Mouse (Mus musculus): ENCODE data around the gene Nphp4.
"Not testable (repeated sequence)": the region's sequence is repeated elsewhere in the genome, so short reads cannot be mapped to it uniquely, and the experiment has no call there.

Nphp4 gene

DNA sequence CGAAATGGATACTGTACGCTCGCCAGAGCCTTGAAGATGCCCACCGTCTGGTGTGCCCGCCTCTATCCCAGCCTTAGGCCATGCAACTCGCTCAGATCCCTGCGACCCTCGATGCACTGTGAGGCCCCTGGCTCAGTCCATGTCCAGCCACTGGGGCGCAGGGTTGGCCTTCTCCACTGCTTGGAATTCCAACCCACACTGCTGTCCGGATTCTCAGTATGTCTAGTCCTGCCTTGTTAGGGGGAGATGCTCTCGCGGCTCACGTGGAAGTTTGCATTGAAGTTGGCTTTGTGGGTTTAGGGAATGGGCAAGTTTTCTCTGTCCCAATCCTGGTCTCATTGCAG lies 1.7 kb downstream of the Nphp4 start:
- DNase-seq (ENCODE audit: inconsistent ontology term), result no peak

DNA sequence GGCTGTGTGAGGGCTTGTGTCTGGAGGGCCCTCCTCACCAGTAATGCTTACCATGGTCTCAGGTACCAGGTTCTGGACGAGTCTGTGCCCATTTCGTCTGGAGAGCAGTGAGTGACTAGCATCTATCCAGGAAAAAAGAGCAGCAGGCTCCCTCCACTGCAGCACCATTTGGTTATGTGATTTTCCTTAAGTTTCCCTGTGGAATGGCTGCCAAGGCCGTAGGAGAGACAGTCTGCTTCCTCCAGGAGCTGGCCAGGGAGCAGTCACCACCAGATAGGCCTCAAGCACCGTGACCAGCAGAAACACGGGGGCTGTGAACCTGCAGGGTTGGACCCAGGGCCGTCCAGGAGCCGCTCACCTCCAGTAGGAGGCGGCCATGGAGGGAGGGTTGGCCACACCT lies 3.9 kb downstream of the Nphp4 start:
- DNase-seq (ENCODE audit: inconsistent ontology term), result no peak

DNA sequence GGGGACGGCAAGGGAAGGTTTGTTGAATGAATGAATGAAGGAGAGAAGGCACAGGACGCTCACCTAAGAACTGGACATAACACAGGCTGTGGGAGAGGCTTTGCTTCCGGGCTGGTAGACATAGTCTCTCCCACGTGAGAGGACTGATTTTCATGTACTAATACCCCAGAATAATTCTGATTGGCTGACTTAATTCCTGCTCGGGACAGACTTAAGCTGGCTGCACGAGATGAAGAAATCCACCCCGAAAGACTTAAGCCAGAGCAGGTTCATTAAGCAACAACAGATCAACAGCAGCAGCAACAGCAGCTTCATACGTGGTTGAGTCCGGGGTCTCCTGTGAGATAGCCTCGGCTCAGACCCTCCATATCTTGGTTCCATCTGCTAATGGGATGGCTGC lies 11.5 kb downstream of the Nphp4 start:
- no peak for DNase-seq (ENCODE audit: inconsistent ontology term)

DNA sequence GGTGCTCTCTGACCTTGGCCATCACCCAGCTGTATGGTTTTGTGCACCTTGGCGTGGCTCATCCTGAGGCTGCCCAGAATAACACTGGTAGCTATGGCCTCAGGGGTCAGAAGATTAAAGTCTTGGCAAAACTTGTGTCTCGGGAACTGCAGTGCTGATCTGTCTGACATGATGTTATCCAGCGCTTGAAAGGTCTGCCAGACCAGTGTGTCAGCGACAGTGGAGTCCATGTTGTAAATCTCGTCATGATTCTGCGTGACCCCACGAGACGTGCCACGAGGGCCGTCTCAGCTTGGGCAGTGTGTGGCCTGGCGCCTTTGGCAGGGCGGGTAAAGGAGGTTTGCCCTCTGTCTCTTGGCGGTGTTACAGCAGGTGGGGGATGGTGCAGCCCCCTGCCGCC lies 13.8 kb downstream of the Nphp4 start:
- DNase-seq (ENCODE audit: inconsistent ontology term), result no peak

DNA sequence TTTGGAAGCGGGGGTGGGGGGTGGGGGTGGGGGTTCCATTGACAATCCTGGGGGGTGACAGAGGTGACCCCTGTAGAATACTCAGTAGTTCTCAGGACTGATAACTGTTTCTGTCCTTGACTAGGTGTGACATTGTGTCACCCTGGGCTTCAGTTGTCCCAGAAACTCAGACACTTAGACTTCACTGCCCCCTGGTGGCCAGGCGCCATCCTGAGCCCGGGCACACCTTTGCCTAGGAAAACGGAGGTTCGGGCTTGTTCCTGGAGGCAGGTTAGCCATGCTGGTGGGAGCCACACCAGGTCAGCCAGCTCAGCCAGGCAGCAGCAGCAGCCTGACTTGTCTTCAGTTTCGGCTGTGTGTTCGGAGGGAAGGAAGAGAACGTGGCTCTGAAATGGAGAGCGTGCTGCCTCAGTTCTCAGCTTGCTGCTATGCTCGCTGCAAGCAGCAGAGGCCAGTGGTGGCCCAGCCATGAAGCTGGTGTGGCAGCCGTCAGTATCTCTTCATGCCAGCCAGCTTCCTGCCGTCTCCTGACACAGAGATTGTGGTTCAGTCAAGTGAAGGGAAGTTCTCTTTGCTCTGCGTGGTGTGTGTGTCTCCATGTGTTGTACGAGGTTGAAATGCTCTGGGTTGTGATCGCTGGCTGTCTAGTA lies 14.9 kb downstream of the Nphp4 start:
- peak; percentile 75 for DNase-seq (ENCODE audit: inconsistent ontology term)

DNA sequence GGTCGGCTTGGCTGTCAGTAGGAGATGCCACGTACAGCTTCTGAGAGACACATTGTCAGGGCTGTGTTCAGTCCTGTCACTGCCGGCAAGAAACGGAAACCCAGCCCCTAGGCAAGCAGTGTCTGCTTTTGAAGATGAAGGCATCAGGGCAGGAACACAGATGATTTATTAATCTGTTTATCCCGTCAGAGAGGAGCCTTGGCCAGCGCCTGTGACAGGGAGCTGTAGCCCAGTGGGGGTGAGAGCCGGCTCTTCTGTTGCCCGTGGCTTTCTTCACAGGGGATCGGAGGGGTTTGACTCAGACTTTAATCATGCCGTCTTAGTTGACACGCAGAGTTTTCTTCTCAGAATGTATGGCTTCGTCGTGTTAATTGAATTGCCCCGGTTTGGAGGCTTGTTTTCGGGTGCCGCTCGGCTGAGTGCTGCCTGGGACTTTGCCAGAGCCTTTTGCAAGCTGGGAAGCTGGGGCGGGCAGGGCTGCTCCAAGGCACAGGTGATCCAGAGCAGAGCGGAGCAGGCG lies 17.9 kb downstream of the Nphp4 start:
- DNase-seq (ENCODE audit: inconsistent ontology term), result no peak

DNA sequence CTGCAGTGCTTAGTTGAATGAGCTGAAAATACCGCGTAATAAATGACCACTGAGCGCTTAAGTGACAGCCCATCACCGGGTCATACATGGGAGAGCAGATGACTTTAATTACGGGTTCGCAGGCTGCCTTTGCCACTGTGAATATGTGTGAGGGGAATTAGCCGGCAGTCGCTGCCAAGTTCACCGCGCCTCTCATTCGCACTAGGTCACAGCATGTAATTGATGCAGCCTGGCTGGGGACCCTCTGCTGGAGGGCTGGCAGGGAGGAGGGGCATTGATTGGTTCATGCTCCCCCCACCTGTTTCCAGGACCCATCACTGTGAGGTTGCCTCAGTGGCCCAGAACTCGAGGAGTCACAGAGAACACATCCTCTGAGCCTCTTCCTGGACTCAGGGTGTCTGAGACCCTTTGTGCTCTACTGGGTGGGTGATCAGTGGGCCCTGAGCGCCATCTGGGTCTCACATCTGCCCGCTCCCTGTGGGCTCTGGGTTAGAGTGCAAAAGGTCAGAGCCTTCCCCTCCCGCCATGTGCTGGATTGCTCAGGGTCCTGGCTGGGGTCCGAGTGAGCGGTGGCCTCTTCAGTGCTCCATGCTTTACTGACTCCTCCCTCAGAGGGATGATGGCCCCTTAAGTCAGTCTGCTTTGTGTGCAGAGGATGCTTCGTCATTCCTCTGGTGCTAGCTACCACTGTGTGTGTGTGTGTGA lies 35.9 kb downstream of the Nphp4 start:
- DNase-seq (ENCODE audit: inconsistent ontology term), result peak; percentile 73

DNA sequence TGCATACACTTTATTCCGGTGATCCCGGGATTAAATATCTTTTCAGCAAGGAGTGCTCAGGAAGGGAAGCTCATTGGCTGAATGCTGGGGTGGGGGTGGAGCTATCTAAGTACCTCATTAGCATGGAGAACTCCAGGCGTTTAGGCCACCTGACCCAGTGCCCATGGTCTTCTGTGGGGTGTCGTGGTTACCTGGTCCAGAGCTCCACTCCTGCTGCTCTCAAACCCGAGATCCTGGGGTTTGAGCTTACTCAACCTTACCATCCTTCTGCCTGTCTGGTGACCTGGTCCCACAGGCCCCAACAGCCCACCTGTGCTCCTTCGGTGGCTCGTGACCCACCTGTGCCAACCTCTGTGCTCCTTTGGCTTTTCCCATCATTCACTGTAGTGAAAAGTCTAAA lies 38.4 kb downstream of the Nphp4 start:
- DNase-seq (ENCODE audit: inconsistent ontology term), result no peak

DNA sequence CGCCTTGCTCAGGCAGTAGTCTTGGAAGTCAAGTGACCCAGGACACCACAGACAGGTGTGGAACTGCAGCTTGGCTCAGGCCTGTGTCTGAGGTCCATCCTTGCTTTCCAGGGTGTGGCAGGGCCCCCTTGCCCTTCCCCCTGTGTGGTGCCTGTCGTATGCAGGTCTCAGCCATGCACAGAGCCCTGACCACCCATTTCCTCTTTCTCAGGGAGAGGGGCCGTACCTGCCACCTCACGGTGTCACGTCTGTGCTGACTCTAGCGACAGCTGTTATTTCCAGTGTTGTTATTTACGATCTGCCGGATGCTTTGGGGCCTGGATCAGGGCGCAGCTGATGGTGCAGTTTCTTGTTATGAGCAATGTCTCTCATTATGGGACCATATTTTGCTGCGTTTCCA lies 42.6 kb downstream of the Nphp4 start:
- DNase-seq (ENCODE audit: inconsistent ontology term), result no peak

DNA sequence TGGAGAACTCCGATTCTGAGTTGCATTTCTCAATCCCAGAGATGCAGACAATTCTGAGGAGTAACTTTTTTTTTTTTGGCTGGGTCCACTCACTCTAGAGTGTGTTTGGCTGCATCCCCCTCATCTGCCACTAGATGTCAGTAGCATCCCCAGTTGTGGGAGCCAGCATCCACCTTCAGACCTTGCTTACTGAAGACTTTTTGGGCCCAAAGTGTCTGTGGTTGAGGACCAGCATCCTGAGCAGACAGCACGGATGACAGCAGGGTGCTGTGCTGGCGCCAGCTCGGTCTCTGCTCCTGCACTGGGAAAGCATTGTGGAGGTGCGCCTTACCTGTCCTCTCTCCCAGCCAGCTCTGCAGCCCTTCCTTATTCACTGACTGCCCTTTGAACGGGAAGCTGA lies 43.6 kb downstream of the Nphp4 start:
- peak; percentile 41 for DNase-seq (ENCODE audit: inconsistent ontology term)

DNA sequence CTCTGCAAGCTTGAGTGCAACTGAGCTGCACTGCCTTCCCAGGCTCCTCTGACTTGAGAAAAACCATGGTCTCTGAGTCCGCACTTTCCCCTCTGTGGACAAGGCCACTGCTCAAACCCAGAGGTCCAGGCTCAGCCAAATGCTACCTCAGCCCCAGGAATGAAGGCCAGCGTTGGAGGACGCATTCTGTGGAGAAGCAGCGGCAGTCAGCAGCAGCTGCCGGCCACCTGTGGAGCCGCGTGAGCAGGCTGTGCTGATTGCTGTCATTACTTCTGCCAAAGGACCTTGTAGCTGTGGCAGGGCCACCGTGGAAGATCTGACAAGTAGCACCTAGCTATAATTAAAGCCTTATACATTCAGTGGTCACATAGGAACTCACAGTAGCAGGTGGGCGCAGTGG lies 56.4 kb downstream of the Nphp4 start:
- DNase-seq (ENCODE audit: inconsistent ontology term), result no peak

DNA sequence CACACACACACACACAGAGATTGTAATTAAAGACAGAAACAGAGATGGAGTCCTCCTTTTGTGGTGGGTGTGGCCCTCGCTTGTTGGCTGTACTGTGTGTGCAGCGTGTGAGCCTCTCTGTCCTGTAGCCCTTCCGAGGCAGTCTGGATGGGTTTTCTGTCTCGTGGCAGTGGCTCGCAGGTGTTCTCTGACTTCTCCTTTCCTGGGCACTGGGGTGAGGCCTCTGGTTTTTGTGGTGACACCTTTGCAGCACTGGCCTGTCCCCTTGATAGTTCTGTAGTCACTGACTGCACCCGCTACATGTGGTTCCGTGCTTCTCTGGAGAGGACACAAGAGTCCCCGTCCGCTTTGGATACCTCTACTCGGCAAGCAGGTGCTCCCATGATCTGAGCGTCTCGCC lies 63.2 kb downstream of the Nphp4 start:
- no peak for DNase-seq (ENCODE audit: inconsistent ontology term)

DNA sequence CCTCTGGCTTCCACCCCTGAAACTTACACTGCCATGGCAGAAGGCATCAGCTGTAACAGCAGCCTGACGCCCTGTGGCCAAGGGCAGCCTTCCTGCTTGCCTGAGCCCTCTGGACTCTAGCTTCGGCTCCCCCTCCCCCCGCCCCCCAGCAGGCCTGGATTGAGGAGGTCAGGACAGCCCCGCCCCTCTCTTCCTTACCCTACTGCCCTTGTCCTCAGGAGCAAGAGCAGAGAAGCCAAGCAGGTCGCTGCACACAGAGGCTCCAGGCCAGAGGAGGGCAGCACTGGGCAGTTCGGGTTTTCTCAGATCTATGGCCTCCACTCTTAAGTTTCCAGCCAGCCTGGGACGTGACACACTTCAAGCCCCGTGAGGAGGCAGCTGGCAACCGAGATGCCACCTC lies 64.7 kb downstream of the Nphp4 start:
- DNase-seq (ENCODE audit: inconsistent ontology term), result no peak

DNA sequence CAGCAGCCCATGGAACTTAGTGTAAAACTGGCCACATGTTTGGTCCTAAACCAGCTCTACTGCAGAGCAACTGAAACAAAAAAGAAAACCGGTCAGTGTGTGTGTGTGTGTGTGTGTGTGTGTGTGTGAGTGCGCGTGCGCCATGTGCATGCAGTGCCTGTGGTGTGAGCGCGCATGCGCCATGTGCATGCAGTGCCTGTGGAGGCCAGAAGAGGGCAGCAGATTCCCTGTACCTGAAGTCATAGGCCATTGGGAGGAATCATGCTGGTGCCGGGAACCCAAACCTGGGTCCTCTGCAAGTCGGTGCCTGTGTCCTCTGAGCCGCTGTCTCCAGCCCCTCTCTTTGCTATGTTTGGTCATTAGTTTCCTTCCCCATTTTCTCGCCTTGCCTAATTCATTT lies 65.9 kb downstream of the Nphp4 start:
- DNase-seq (ENCODE audit: inconsistent ontology term), result no peak

DNA sequence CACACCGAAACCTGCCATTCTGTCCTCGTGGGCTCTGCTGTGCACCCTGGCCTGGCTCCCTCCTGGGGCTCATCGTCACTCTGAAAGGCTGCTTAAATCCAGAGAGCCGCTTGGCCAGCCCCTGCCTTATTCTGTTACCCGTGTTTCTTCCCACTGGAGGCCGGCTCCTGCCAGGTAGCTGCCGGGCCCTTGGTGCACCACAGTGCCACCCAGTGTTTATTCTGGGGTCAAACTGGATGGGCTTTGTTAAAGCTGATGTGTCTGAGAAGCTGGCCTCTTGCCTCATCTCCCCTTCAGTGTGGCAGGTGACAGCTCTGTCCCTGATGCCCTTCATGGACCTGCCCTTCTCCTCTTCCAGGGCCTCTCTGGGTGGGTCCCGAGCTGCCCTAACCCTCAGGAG lies 70.0 kb downstream of the Nphp4 start:
- DNase-seq (ENCODE audit: inconsistent ontology term), result no peak

DNA sequence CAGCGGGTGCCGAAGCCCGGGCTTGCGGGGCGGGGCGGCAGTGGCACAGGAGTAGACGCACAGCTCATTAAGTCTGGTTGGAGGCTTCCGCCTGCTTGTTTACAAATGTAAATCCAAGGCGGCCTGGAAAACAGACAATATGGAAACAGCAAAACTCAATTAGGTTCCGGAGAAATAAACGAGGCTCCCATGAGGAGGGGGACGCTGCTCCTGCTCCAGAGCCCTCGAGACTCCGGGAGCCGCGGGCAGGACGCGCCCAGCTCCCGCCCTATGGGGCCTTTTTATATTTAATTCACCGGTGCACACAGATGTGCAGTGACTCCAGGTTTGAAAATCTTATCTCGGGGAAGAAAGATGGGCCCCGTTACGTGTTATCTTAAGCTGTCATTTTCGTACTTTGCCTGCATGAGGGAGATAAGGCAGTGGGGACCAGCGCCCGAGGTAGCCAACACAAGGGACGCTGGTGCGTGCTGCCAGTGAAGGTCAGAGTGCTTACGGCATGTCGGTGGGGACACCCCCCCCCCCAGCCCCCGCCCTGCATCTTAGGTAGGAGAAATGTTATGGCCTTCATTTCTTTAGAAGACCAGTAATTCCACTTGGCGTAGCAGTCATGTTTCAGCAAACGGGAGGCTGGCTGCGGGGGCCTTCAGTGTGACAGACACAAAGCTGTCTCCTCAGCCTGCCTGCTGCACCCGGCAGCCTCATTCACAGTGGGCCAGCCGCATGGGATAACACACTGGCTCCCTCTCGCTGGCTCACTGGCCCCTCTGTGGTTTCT lies 71.6 kb downstream of the Nphp4 start:
- no peak for DNase-seq (ENCODE audit: inconsistent ontology term)

DNA sequence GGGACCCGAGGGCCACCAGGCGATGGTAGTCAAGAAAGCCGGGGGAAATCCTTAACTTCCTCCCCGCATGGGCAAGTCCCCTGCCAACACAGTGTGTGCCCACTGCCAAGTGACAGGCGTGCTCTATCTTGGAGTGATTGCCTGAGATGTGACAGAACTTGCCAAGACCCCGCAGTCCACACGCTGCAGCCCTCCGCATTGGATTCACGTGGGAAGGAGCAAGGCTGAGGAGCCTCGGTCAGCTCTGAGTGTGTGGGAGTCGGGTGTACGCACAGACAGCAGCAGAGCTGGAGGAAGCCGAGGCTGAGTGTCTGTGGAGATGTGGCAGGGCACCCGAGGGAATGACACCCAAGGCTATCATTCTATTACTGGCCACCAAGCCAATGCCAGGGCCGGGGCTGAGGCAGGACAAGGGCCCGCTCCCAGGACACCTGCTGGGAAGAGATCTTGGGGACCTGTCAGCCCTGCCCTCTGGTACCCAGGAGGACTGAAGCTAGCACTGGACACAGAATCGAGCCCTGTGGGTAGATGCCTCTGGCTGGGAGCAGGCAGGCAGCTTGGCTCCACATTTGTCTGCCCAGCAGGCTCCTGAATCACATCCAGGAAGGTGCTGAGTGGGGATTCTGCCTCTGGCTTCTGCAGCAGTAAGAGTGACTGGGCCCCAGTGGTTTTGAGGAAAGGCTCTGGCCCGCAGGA lies 73.1 kb downstream of the Nphp4 start:
- DNase-seq (ENCODE audit: inconsistent ontology term), result no peak

DNA sequence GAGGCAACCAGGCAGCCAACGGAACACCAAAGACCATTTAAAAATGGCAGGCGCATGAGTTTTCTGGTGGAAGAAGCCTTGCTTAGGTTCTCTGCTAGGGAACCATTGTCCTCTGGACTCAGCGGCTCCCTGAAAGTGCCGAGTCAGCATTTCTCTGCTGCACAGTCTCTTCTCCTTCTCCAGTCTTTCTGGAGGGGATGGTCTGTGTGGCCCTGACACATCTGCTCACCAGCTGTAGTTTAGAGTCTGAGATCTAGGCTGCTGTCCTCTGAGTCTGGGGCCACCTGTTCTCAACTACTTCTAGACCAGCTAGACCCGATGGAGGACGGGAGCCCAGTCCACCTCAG lies 73.7 kb downstream of the Nphp4 start:
- no peak for DNase-seq (ENCODE audit: inconsistent ontology term)

DNA sequence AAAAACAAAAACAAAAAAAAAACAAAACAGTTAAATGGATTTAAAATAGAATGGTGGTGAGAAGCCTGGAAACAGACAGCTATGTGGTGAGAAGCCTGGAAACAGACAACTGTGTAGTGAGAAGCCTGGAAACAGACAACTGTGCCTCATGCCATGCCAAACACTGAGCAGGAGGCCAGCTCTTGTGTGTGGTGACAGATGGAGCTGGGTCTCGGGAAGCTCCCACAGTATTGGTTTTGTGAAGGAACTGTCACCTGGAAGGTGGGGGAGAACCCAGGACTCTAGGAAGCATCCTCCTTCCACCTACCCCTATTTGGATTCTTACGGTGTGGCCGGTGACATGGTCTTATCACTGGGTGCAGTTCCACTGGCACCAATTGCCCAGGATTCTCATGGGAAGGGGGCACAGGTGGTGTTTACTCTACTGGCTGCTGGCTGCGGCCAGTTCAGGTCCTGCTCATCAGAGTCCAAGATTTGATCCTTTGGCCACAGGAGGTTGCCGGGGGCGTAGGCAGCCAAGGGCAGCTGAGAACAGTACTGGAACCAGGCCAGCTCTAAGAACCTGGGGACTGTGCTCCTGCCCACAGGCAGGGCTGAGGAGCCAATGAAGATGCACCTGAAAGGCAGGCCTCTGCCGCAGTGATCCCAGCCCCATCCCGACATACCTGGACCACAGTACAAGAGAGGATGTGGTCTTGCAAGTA lies 77.2 kb downstream of the Nphp4 start:
- DNase-seq (ENCODE audit: inconsistent ontology term), result no peak

DNA sequence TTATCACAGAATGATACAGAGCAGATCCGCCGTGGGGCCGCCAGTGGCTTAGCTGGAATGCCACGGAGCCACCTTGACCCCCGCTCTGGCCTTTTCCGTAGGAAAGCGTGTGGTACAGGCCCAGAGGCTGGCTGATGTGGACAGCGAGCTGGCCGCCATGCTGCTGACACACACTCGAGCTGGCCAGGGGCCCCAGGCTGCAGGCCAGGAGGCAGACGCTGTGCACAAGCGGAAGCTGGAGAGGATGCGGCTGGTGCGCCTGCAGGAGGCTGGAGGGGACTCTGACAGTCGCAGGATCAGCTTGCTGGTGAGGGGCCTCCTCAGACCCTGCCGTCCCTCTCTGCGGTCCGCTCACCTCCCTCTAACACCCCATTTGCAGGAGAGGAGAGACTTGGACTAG lies 77.9 kb downstream of the Nphp4 start:
- no peak for DNase-seq (ENCODE audit: inconsistent ontology term)

DNA sequence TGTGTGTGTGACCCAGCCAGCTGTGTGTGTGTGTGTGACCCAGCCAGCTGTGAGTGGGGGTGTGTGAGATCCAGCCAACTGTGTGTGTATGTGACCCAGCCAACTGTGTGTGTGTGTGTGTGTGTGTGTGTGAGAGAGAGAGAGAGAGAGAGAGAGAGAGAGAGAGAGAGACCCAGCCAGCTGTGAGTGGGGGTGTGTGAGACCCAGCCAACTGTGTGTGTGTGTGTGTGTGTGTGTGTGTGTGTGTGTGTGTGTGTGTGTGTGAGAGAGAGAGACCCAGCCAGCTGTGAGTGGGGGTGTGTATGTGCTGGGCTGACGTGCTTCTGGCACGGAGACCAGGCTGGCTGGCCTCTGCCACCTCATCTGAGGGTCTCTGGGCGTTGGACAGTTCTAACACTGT lies 79.3 kb downstream of the Nphp4 start:
- not testable (repeated sequence) for DNase-seq (ENCODE audit: inconsistent ontology term)

DNA sequence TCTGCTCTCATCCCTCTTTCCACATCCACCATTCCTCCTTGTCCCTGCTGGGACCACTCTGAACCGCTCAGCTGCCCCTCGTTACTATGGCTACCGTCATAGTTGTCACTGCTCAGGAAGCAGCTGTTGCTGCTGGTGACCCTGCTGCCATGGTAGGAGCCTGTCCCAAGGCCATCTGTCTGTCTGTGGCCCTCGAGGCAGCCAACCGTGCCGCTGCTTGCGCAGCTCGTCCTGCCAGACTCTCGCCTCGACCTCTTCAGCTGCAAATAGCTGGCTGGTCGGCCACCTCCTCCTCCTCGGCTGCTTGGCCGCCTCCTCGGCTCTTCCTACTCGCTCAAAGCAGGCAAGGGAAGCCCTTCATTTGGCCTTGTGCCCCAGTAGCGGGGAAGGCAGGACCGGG lies 81.7 kb downstream of the Nphp4 start:
- no peak for DNase-seq (ENCODE audit: inconsistent ontology term)

All from Muller cell, postnatal 12 days (primary cell).